Mouse (Mus musculus) monocyte, adult 2 months (primary cell): ENCODE data around the gene Gnpat.

ENCODE experiments used
- DNase-seq, 2 experiments: peaks; one replicate each; pipeline ENCODE4 v3.0.0; 2022; ENCODE audit warnings: low spot score in 2 of 2, low read depth in 1 of 2

Gnpat gene

DNA sequence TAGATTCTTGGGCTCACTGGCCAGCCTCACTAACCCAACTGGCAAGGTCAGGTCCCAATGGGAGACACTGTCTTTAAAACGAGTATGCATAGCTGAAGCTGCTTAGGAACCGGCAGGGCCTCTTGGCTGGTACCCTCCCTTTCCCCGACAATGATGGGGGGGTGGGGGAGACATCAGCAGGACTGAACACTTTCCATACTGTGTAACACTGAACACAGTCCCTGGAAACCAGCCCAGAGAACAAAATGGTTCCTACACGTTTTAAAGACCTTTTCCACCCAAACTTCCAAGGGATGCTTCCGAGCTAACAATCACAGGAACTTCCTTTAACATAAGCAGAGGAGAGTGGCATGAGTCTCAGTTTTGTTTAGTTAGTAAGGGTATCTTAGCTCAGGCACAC is 72.3 kb downstream of the Gnpat start:
- no peak for DNase-seq

- DNase-seq, result no peak
Measured at GRCm38 (mm10) chr8:124936699-124937098, 73.9 kb downstream of the Gnpat start.

GRCm38 (mm10) chr8:124937293-124937692 is 74.5 kb downstream of the Gnpat start:
- DNase-seq, result no peak
